Mouse (Mus musculus) neutrophil, adult 83 days (primary cell): ENCODE results near the gene Dedd2. TPM values are rescaled to one million over a fixed set of nuclear protein-coding genes. Genes with fewer than 3 reads are reported as not detected.

ENCODE experiments used
- total RNA-seq, 2 experiments: library from RNA; stranded (reverse); gene quantifications; one replicate each; pipeline ENCODE4 v1.2.4; 2023

The Dedd2 gene
- total RNA-seq: 100 to 1,000 TPM; 105 to 118 TPM

DNA sequence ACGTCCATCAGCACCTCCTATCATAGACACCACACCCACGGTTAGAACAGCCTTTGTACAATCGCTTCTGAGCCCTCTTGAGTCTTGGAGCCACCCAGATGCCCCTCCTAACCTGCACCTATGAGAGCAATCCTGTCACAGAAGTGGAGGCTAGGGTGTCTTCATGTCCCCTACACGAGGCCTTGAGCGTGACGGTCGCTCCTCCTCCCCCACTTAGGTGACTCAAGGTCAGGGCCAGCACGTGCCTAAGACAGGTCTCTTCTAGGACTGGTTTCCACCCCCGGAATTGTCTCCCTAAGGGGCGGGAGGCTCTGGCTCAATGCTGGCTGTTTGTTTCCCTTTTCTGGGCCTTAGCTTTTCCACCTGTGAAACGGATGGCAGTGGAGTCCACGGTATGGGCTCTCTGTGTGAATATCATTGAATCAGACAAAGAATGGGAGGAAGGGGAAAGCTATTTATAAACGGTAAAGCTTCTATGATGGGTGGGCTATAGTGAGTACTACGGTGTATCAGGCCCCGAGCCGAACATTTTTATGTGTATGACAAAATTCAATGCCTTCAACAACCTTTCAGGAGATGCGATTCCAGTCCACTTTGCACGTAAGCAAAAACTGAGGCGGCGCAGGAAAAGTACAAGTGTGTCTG lies at the start of gene Dedd2:
Gene Dedd2 (minus strand): TSS at position 159 of the 645 bp plus-strand sequence.

DNA sequence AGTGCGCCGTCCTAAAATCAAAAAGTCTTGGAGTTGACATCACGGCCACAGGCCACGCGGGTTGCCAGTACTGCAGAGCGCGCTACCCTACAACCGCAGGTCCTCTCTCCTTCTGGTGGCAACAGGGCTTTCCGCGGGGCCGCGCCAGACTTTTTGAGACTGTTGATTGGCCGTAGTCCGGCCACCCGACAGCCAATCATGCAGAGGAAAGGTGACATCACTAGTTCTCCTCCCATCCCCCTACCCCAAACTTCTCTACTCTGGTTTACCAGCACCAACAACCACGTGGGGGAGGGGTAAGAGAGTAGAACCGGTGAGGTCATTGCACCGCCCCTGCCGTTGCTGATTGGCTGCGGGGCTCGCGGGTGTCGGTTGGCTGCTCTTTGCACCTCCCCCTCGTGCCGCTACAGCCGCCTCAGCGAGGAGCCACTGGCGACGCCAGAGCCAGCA lies 46.9 kb upstream of the Dedd2 start, which contains the start of gene Cic:
Gene Cic (plus strand): TSS at position 404 of the 450 bp plus-strand sequence.

GRCm38 (mm10) chr7:25250141-25250972 lies 29.9 kb upstream of the Dedd2 start, which contains the start of gene Erf:
Gene Erf (minus strand): TSS chr7:25250761.

DNA sequence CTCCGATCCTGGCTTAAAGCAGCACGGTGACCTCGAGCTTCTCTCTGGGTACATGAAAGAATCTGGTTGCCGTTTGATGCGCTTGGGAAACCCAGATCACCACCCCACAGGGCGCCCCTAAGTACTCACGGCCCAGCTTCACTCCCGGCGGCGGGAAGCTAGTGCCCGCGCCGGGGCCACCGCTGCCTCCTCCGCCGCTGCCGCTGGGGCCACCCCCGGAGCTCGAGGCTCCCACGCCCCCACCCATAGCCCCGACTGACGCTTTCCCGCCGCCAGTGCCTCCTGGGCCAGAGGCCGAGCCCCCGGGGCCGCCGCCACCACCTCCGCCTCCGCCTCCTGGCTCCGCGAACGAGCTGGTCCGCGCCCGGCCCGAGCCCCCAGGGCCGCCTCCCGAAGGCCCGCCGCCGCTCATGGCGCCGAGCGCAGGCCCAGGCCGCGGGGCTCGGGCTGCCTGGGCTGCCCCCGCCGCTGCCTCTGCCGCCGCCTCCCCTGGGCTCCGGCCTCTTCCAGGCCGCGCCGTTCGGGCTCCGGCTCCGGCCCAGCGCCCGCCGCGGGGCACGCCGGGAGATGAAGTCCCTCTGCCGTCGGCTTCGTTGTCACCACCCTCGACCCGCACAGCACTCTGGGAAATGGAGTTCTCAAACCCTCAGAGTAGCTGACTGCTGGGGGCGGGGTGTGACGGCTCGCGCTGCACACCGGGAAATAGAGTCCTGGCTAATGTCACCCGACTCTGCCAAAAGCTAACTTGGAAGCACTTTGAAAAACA lies 17.0 kb upstream of the Dedd2 start, which contains the start of gene Gsk3a:
Gene Gsk3a (minus strand): TSS at position 603 of the 766 bp plus-strand sequence.

GRCm38 (mm10) chr7:25221102-25221883 lies 878 bp upstream of the Dedd2 start, which contains the start of gene Zfp526:
Gene Zfp526 (plus strand): TSS chr7:25221425.

DNA sequence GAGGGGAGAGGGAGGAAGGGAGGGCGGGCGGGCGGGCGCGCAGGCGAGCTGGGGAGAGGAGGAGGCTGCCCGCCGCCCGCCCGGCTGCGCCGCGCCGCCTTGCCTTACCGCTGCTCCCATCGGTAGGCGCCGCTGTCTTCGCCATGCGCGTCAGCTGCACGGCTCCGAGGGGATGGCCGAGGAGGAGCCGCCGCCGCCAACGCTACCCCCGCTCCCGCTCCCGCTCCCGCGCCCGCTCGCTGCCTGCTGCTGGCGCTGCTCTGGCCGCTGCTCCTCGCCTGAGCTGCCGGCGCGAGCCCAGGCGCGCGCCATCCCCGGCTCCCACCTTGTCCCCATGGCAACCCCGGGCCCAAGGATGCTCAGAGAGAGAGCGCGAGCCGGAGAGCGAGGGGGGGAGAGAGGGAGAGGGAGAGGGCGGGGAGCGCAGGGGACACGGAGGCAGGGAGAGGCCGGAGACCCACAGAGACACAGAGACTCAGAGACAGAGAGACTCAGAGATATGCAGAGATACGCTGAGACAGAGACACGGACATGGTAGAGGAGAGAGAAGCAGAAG lies 40.7 kb downstream of the Dedd2 start, which contains the start of gene Pou2f2:
Gene Pou2f2 (minus strand): TSS at position 121 of the 556 bp plus-strand sequence.

Other genes with a start within 250 kb of the Dedd2 start
- gene Rabac1, start 247.9 kb downstream of the Dedd2 start, total RNA-seq: 100 to 1,000 TPM; 126 to 141 TPM
- gene Atp1a3, start 214.7 kb downstream of the Dedd2 start, total RNA-seq: 100 to 1,000 TPM; 189 to 210 TPM
- 1 to 10 TPM; 3.0 TPM for gene Grik5, start 148.3 kb downstream of the Dedd2 start, total RNA-seq
- gene Zfp574, start 148.0 kb downstream of the Dedd2 start, total RNA-seq: 10 to 100 TPM; 14.5 to 15.8 TPM
- gene Pou2f2, start 40.9 kb downstream of the Dedd2 start, total RNA-seq: 10 to 100 TPM; 13.2 to 15.0 TPM
- gene Zfp526, start 810 bp upstream of the Dedd2 start, total RNA-seq: 10 to 100 TPM; 12.1 to 12.7 TPM
- gene Gsk3a, start 17.2 kb upstream of the Dedd2 start, total RNA-seq: 10 to 100 TPM; 80.7 to 83.4 TPM
- gene Erf, start 30.1 kb upstream of the Dedd2 start, total RNA-seq: 10 to 100 TPM in 1 of 2 experiments, 1 to 10 TPM in 1; 9.6 to 10.2 TPM
- 100 to 1,000 TPM; 191 to 211 TPM for gene Cic, start 47.1 kb upstream of the Dedd2 start, total RNA-seq
- gene Pafah1b3, start 77.4 kb upstream of the Dedd2 start, total RNA-seq: 1 to 10 TPM; 8.2 to 9.0 TPM
- not detected for gene Prr19, start 80.8 kb upstream of the Dedd2 start, total RNA-seq
- not detected for gene Tmem145, start 85.5 kb upstream of the Dedd2 start, total RNA-seq
- gene Megf8, start 96.5 kb upstream of the Dedd2 start, total RNA-seq: 1 to 10 TPM; 2.4 to 3.9 TPM
- not detected for gene Cnfn, start 149.1 kb upstream of the Dedd2 start, total RNA-seq
- 10 to 100 TPM; 30.2 to 37.9 TPM for gene Lipe, start 178.1 kb upstream of the Dedd2 start, total RNA-seq
- not detected for gene Cxcl17, start 192.3 kb upstream of the Dedd2 start, total RNA-seq